Mouse (Mus musculus) megakaryocyte-erythroid progenitor cell, adult 5-6 weeks (primary cell): ENCODE data around the gene Naaladl2. TPM values are rescaled to one million over a fixed set of nuclear protein-coding genes. Genes with fewer than 3 reads are reported as not detected.

Source experiments
- ATAC-seq: replicated peaks from 2 replicates; pipeline ENCODE4 v1.8.0; 2016; ENCODE audit warnings: mild to moderate bottlenecking, inconsistent platforms; ENCODE audit not compliant: severe bottlenecking, poor library complexity, low FRiP score, low TSS enrichment
- total RNA-seq, 2 experiments: library from RNA; stranded (forward) in 1 of 2; stranded (reverse) in 1 of 2; fragments of 200-1000, 215-1000 nt in 1 of 2; fragments of >200 nt in 1 of 2; fragmentation: Nextera tagmentation in 1 of 2; gene quantifications; 2 replicates each; pipeline ENCODE4 v1.2.3; 2014 to 2017

The Naaladl2 gene
- total RNA-seq, 2 experiments from 2014 or later, result not detected

DNA sequence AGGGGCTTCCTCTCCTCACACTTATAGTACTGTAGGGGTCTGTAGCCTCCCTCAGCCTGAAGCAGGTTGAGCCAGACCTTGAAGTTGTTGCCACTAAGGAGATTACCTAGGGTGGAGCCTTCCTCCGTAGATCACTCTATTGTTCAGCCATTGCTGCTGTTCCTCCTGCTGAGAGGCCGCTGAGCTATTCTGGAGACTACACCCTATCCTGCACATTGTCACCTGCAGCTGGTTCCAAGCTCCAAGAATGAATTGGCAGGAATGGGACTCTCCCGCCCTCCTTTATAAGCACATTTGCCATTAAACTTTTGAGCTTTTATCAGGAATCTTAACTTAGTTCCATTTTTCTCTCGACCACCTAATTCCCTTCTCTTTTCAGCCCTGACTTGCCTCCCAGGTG lies 1064.3 kb downstream of the Naaladl2 start:
- ATAC-seq, result no peak

DNA sequence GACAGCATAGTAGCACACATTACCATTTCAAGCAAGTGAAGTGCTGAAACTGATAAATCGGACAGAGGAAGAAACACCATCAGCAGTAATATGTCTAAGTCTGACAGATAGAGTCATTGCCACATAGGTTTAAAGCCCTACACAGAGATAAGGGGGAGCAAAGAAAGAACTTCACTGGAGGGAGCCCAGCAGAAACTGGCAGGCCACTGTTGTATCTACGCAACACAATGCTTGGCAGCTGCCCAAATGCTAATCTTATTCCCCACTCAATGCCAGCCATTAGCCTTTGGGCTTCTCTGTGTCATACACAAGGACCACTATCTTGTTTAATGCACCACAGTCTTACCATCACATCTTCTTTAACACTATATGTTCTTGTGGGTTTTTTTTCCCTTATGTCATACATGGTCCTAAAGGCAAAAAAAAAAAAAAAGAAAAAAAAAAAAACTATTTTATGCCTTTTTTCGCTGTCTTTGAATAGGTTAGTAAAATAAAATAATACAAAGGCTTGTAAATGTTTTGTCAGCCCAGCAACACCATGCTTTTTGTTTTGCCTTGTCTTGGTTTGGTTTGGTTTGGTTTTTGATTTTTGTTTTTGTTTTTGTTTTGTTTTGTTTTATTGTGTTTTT lies 1072.8 kb downstream of the Naaladl2 start:
- ATAC-seq, result peak; percentile 87

DNA sequence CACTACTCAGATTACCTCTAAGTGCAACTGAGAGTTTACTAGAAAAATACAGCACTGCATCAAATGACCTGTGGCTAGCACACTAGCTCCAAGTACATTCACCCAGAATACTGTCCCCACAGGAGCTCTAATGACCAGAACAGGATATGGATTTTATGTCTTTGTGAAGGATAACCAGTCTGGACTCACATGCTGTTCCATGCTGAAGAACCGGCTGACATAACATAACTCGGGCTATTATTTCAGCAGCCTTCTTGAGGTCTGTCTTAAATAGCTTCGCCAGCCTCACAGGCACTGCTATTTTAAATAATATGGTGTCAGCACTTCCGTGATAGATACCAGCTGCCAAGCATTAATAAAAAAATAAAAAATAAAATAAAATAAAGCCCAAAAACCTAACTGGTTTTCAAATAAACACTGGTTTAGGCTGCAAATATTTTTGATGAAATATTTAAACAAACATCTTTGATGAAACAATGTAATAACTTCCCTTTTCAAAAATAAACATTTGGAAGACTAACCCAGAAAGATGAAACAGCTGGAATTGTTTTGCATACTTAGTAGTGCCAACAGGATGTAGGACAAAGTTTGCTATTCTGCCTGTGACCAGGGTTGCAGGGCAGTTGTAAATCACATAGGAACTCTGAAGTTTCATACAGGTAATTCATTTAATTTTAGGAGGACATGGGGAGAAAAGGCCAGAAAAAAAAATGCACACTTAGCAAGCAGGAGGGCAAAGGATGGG lies 1073.5 kb downstream of the Naaladl2 start:
- no peak for ATAC-seq

DNA sequence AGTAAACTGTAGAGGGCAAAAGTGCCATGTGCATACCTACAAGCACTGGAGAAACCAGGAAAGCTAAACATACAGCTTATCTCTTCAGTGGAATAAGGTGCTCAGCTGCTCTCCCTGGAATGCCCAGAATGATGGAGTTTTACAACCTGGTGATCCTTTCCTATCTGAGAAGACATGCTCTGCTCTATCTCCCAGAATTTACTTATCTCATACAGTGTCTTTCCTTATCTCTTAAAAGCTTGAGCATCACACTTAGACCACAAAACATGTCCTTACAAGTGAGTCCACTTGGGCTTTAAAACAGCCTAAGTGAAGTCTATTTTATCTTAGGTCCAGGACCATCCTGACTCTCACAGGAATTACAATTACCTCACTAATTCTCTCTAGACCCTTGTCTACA lies 1095.8 kb downstream of the Naaladl2 start:
- ATAC-seq, result no peak

DNA sequence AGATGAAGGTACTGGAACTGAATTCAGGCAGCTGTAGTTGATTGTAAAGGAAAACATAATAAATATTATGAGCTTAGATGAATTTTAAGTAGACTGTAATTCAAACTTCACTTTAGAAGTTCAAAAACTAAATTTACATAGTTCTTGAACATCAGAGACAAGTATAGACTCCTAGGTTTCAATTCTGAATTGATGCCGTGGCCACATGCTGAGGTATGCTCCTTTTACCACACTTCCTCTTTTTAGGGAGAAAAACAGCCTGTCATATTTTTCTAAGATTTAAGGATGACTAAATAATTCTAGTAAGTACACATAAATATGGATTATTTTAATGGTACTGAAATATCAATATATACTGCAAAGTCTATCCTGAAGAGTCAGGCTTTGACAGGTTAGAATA lies 1142.3 kb downstream of the Naaladl2 start:
- no peak for ATAC-seq

DNA sequence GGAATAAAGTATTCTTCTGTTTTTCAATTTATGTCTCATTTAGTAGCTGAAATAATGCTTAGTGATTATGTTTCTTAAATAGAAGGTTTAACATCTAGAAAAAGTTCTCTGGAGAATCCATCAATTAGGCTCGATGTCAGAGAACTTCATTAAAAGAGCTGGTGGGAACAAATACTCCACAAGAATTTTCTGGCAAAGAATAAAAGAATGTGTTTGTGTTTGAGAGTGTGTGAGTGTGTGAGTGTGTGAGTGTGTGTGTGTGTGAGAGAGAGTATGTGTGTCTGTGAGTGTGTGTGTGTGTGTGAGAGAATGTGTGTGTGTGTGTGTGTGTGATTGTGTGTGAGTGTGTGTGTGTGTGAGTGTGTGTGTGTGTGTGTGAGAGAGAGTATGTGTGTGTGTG lies 1170.3 kb downstream of the Naaladl2 start:
- no peak for ATAC-seq

DNA sequence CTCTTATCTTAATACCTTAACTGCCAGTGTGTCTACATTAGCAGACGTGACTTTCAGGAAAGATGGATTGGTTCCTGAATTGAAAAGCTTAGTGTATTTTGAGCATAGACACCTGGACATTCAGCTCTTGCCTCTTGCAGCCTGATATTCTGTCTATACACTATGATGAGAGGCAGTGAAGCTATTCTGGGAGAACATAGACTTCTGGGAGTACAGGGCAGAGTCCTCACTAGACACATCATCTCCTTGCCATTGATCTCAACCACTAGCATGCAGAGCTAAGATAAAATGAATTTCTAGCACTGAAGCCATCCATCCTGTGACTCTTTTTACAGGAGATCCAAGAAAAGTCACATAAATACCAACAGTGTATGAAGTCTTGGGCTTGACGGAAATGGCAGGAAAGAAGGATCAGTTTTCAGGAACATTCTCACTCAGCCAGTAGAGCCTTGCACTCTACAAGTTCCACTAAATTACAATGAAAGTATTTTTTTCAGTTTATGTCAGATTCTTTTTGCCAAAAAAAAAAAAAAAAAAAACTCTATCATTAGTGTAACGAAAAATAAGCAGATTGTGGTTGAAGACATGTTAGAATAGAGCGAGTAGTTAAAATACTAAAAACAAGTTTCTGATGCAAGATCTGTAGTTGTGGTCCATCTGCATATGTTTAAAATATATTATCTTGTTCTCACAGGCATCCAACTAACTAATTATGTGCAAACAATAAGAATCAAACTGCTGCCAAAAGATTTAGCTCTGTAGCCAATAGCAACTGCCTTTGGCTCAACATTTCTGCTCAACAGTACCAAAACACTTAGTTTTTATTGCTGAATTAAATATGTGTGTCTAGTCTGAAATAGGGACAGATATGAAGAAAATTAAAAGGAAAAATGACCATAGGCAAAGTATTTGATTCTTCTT lies 1171.1 kb downstream of the Naaladl2 start:
- no peak for ATAC-seq

DNA sequence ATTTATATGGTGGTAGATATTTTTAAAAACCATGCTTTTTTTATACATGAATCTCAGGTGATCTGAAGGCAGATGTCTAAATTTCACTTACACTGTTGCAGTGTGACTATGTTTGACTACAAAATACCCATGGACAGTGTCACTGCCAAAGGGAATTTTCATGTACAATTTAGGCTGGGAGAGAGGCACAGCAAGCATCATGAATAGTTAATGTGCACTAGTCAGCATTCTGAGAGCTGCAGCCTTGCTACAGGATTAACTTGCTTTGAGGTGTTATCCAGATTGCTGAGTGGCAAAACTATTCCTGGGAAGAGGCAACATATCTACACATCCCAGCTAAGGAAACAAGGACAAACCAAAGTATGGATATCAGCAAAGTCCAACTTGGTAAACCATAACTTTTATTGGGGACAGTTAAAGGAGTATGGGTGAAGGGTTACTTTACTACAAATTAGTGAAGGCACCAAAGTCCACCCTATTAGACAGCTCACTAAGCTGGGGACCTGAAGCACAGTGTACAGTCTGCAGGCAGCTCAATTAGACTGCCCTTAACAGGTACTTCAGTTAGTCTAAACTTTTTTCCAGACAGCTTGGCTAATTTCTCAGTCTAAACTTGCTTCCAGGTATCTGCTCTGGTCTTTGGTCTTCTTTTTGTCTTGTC lies 1181.0 kb downstream of the Naaladl2 start:
- no peak for ATAC-seq

DNA sequence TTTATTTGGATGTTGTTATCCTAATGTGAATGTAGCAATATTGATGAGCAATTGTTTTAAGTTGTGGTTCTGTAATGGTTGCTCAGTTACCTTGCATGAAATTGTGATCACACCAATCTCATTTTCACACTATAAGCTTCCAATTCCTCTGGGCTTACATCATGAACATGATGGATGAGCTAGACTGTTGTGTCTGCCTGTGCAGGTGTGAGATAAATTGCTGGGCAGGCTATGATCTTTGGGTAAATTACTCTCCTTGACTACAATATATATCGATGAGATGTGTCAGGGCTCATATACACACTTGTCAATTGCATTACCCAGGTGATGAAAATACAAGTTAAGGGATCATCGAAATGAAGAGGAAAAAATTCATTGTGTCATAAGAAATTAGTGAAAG lies 1197.9 kb downstream of the Naaladl2 start:
- ATAC-seq, result no peak

DNA sequence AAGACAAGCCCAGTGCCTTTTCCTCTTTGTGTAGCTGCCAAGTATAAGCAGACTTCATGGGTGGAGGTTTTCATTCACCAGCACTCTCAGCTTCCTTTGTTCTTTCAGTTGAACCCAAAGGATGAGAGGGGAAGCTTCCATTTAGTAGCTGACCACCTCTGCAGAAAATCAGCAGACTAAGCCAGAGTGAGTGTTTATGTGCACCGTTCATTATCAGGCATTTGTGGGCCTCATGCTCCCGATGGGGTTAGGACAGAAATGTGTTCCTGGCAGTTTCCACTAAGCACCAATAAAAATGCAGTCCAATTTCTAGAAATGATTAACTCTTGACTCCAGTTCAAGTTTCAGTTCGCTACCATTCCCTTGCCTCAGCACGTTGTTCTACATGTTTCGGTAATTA lies 1206.8 kb downstream of the Naaladl2 start:
- ATAC-seq, result no peak

DNA sequence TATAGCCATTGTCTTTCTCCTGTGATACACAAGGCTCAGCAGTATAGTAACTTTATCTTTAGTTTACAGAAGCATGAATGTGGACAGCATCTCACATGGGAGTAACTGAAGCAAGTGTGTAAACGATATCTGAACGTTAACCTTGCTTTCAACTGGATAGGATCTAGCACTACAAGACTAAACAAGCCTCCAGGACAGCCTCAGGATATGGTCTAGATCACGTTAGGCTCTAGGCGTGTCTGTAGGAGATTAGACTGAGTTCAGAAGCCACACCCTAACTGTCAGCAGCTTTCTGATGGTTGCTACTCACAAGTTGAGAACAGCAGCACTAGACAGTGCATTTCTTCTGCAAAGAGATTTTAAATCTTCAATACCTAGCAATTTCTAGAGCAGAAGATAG lies 1216.0 kb downstream of the Naaladl2 start:
- ATAC-seq, result peak; percentile 97

DNA sequence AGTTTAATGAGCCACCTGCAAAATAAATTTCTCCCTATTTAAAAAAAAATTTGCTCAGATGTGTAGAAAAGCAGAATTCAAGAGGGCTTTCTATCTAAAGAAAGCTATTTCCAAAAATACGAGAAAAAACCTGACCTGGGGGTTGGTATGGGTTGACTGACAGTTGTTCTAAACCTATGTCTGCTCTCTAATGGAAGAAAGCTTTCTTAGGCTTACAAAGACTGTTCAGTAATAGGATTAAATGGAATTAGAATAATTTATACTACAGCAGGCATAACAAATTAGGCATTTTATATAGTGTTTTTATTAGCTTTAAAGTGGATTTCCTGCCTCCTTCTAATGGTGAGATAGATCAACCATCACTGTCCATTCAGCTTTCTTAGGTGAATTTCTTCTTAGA lies 1236.4 kb downstream of the Naaladl2 start:
- no peak for ATAC-seq

DNA sequence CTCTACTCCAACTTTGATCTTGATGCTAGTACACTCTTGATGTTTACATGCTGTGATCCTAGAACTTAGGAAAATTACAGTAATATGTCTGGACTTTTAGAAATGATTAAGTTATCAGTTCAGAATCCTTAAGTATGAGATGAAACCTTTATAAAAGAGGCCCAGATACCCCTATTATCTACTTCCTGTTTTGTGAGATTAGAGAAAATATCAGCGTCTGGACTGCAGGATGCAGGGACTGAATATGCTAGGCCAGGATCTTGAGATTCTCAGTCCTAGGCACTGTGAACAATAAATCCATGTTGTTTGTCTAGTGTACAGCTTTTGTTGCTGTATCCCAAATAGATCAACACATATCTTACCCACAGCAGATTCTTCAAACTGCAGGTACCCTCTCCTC lies 1278.4 kb downstream of the Naaladl2 start:
- ATAC-seq, result no peak

DNA sequence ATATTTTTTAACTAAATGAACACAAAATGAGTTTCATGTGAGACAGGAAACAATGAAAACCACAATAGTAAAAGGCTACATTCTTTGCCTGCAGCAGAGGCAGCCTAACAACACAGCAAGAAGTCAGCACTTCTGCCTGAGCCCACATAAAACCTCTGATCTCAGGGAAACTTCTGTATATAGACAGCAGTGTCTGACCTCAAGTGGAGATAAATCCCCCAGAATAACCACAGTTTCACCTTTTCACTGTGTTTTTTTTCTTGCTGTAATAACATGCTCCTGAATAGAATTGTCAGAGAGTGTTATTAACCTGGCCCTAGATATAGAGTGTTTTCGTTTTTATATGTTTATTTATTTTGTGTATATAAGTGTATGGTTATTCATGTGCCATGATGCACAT lies 1286.8 kb downstream of the Naaladl2 start:
- ATAC-seq, result no peak

DNA sequence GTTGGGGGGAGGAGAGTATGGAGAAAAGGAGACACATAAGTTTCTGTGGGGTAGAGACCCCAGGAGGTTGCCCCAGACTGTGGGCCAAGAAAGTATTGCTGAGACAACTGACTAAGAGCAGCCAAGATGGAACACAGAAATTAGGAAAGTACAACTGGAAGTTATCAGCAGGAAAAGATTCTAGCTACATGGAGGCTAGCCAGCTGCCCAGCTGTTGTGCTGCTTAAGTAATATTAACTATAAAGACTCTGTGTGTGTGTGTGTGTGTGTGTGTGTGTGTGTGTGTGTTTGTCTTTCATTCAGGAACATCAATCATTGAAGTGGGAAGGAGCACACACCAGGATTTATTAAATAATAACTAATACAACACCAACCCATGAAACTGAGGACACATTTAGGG lies 1326.5 kb downstream of the Naaladl2 start:
- no peak for ATAC-seq

DNA sequence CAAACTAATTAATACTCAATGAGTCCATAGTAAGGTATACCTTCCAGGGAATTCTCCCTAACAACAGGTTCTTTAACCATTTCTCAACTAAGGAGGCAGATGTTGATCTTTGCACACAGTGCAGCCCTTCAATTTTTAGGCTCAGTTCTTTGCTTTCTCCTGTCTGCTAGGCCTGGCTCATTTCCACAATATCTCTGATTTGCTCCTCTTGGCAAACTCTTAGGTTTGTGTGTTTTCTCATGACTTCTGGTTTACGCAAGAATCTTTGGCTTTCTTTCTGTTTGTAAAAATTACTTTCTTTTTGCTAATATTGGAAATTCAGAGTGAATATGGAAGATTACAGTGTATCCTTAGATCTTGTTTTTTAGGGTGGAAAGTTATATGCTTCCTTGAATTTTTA lies 1385.3 kb downstream of the Naaladl2 start:
- ATAC-seq, result no peak
